Mouse (Mus musculus): Measurements from ENCODE around the gene Fgfr3.

- TF ChIP-seq POLR2A (IDR thresholded peaks at IDR 0.05; ENCODE audit: low read depth, low read length) (no peak), CTCF (IDR thresholded peaks at IDR 0.05; ENCODE audit: extremely low read depth, insufficient read depth, insufficient read length, insufficient replicate concordance) (no peak)
Observed at GRCm38 (mm10) chr5:33743481-33743880, 22.0 kb downstream of the Fgfr3 start.

Data from spleen, adult 2 months (tissue).